Mouse (Mus musculus) cerebellum, adult 2 months (tissue): Measurements from ENCODE around the gene Ston1.

Experiments
- CTCF ChIP-seq: fragments of 200-500 bp; IDR thresholded peaks from 2 replicates; pipeline ENCODE4 v1.5.1; 2011; ENCODE audit warnings: low read depth, mild to moderate bottlenecking, control low read depth, low read length, moderate library complexity, borderline replicate concordance; ENCODE audit not compliant: insufficient read depth
- POLR2A ChIP-seq: fragments of 200-500 bp; IDR thresholded peaks from 2 replicates; pipeline ENCODE4 v1.6.1; 2011; ENCODE audit warnings: low read length, control low read depth, borderline replicate concordance; ENCODE audit not compliant: insufficient read depth

GRCm38 (mm10) chr17:88598570-88599368, 1.3 kb downstream of the Ston1 start:
- TF ChIP-seq POLR2A (no peak), CTCF (no peak)
